Mouse (Mus musculus) erythroblast, embryonic 14.5 days (primary cell): Measurements from ENCODE around the gene Cdk5rap2.

ENCODE experiments used
- GATA1 ChIP-seq: IDR thresholded peaks from 2 replicates; pipeline ENCODE4 v1.6.1; 2012; ENCODE audit warnings: low read length, inconsistent platforms, mixed read lengths
- TAL1 ChIP-seq: IDR thresholded peaks from 3 replicates; pipeline ENCODE4 v1.6.1; 2012; ENCODE audit warnings: low read length, inconsistent platforms, mixed read lengths

DNA sequence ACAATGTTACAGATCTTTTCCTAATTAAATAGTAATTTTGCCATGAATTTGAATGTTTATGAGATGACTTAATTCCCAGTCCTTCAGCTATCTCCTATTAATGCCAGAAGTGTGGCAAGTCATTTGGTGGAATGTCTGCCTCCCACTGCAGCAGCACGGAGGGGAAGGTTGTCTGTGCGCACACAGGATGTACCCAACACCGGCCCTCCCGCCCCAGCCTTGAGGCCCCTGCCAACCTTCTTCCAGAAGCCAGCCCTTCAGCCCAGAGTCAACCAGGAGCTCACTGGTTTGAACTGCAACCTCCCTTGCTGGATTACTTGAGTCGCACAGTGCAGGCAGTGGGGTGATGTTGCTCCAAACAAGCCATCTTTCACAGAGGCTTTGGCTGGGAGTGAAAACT, 158.5 kb downstream of the Cdk5rap2 start:
- TF ChIP-seq GATA1, result no peak
- TF ChIP-seq TAL1, result no peak
